Mouse (Mus musculus) heart, embryonic 12.5 days (tissue): ENCODE data around the gene Meis2. TPM values are rescaled to one million over a fixed set of nuclear protein-coding genes. Genes with fewer than 3 reads are reported as not detected.

Source experiments
- ATAC-seq: fragments of 200-750 bp; cut with Nextera tagmentation; 2 replicates; pipeline ENCODE4 v1.8.0; 2017; ENCODE audit warnings: moderate TSS enrichment, moderate library complexity; ENCODE audit not compliant: insufficient number of reproducible peaks, low FRiP score
- H3K27ac ChIP-seq: fragments of 300-500 bp; sonication (generic); 2 replicates; pipeline ENCODE4 v1.5.1; 2016; ENCODE audit warnings: mild to moderate bottlenecking, moderate library complexity; ENCODE audit not compliant: poor library complexity, severe bottlenecking
- H3K27me3 ChIP-seq: fragments of 300-500 bp; sonication (generic); replicated peaks from 2 replicates; pipeline ENCODE4 v1.6.1; 2016; ENCODE audit warnings: mild to moderate bottlenecking, moderate library complexity
- H3K36me3 ChIP-seq: fragments of 300-500 bp; sonication (generic); 2 replicates; pipeline ENCODE4 v1.6.1; 2016; ENCODE audit warnings: mild to moderate bottlenecking, moderate library complexity
- H3K4me1 ChIP-seq: fragments of 300-500 bp; sonication (generic); replicated peaks from 2 replicates; pipeline ENCODE4 v1.6.1; 2016; ENCODE audit warnings: mild to moderate bottlenecking
- H3K4me2 ChIP-seq: fragments of 300-500 bp; sonication (generic); 2 replicates; pipeline ENCODE4 v1.6.1; 2016; ENCODE audit warnings: mild to moderate bottlenecking, moderate library complexity
- H3K4me3 ChIP-seq: fragments of 300-500 bp; sonication (generic); 2 replicates; pipeline ENCODE4 v1.5.1; 2016; ENCODE audit warnings: mild to moderate bottlenecking
- H3K9ac ChIP-seq: fragments of 300-500 bp; sonication (generic); 2 replicates; pipeline ENCODE4 v1.6.1; 2016; ENCODE audit warnings: mild to moderate bottlenecking, moderate library complexity
- H3K9me3 ChIP-seq: fragments of 300-500 bp; sonication (generic); replicated peaks from 2 replicates; pipeline ENCODE4 v1.6.1; 2016; ENCODE audit warnings: mild to moderate bottlenecking, moderate library complexity
- WGBS: fragments of 180-500 bp; shearing (Covaris S2); methylation state at CpG from one replicate; pipeline ENCODE4 v1.1.7; 2016; 5-methylcytosine and 5-hydroxymethylcytosine counted together
- polyA plus RNA-seq: library from polyadenylated mRNA; unstranded; fragments of >200 nt; fragmentation: Nextera tagmentation; extraction: Ambion mirVana; gene quantifications from 2 replicates; pipeline ENCODE4 v1.2.1, GENCODE M21; 2016

The Meis2 gene
- polyA plus RNA-seq, 1 experiment from 2014 or later = 49.9 TPM

DNA sequence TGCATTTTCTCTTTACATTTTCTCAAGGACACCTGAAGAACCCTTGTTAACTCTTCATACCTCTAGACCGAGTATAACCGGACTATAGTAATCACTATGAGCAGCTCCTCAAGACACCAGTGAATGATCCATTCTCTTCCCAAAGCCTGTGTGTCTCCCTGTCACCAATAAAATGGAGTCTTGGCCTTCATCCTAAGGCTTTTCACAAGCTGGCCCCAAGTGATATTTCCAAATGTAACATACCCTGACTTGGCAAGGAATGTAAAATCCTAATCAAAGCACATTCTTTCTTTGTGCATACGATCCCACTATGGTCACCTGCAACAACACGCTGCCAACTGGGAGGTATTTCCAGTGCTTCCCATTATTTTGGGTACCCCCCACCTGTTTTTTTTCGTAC, 125.8 kb downstream of the Meis2 start:
- WGBS = 87% methylated on average over 5 of the region's 5 CpGs
- no peak for ATAC-seq
- Histone ChIP-seq H3K4me1 (peaks cover 23% of the 10 kb centered on the region), H3K27me3 (no peaks in the 10 kb centered on the region), H3K27ac (no peak overlapping the region), H3K9ac (no peak overlapping the region), H3K4me3 (no peak overlapping the region), H3K4me2 (no peak overlapping the region), H3K36me3 (peaks cover 9% of the 10 kb centered on the region; the same call in 1 of the 2 replicates), H3K9me3 (no peaks in the 10 kb centered on the region)

DNA sequence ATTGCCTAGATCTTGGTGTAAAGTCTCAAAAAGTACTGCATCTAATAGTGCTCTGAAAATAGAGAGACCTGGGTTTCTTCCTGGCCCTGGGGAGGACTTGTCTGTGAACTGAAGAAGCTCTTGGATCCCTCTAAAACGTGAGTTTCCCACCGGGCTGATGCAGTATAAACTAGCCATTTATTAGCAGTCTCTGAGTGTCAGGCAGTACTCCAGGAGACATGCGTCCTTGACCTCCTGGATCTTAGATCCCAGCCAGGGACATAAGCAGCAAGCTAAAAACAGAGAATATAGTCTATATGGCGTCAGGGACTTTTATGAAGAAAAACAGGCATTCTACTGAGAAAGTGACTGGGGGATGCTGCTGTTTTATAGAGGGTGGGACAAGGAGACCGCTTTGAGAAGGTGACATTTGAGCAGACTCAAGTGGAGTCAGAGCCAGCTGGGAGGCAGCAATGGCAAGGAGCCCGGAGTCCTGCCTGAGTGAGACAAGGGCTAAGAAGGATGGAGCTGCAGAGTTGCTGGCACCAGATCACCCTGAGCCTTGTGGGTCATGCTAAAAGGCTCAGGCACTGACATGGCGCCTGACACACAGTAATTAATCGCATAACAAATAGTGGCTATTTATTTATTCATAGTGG, 126.6 kb downstream of the Meis2 start:
- H3K36me3 ChIP-seq = peaks cover 7% of the 10 kb centered on the region; the same call in 1 of the 2 replicates
- no peak for ATAC-seq
- no peaks in the 10 kb centered on the region for H3K9me3 ChIP-seq
- H3K4me1 ChIP-seq = peaks cover 23% of the 10 kb centered on the region
- no peak overlapping the region for H3K27ac ChIP-seq
- no peak overlapping the region for H3K9ac ChIP-seq
- H3K4me2 ChIP-seq = no peak overlapping the region
- WGBS = 84% methylated on average over 8 of the region's 8 CpGs
- no peak overlapping the region for H3K4me3 ChIP-seq
- H3K27me3 ChIP-seq = no peaks in the 10 kb centered on the region

DNA sequence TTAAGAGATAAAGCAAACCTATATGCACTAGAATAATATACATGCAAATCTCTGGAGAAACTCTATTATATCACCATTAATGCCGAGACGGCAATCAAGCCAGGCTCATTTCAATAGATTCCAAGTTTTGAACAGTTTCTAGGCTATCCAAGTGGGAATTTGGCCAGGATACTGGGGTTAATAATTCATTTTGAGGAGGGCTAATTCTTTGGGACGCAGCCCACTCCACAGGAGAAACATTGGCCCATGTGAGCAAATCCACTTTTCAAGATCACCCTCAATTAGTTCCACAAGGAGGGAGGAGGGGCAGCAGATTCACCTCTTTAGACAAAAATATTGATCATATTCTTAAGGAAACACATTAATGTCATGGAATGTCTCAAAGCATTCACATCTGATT, 127.3 kb downstream of the Meis2 start:
- H3K4me1 ChIP-seq = peaks cover 25% of the 10 kb centered on the region
- ATAC-seq = no peak
- H3K27ac ChIP-seq = no peak overlapping the region
- no peak overlapping the region for H3K4me2 ChIP-seq
- no peaks in the 10 kb centered on the region for H3K27me3 ChIP-seq
- no peaks in the 10 kb centered on the region for H3K9me3 ChIP-seq
- 84% methylated on average over 3 of the region's 3 CpGs for WGBS
- H3K9ac ChIP-seq = no peak overlapping the region
- peaks cover 7% of the 10 kb centered on the region; the same call in 1 of the 2 replicates for H3K36me3 ChIP-seq
- no peak overlapping the region for H3K4me3 ChIP-seq

DNA sequence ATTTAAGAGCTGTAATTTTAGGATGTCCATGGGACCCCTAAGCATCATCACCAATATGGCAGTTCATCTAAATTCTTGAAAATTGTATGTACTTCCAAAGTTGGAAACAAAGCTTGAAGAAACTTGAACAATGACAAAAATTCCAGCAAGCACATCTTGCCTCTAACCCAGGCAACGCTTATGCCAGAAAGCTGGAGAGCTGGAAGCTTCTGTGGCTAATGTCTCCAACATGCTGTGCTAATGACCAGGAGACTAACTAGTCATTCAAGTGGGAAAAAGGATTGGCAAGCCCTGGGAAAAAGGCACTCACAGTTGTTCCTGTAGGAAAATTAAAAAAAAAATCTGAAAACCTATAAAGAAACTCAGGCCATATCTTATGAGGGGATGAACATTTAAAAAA, 127.7 kb downstream of the Meis2 start:
- H3K4me3 ChIP-seq = no peak overlapping the region
- H3K27me3 ChIP-seq = no peaks in the 10 kb centered on the region
- ATAC-seq = no peak
- no peak overlapping the region for H3K4me2 ChIP-seq
- no peaks in the 10 kb centered on the region for H3K9me3 ChIP-seq
- H3K4me1 ChIP-seq = peaks cover 25% of the 10 kb centered on the region
- 85% methylated on average over 1 of the region's 1 CpGs for WGBS
- peaks cover 7% of the 10 kb centered on the region; the same call in 1 of the 2 replicates for H3K36me3 ChIP-seq
- no peak overlapping the region for H3K27ac ChIP-seq
- no peak overlapping the region for H3K9ac ChIP-seq

DNA sequence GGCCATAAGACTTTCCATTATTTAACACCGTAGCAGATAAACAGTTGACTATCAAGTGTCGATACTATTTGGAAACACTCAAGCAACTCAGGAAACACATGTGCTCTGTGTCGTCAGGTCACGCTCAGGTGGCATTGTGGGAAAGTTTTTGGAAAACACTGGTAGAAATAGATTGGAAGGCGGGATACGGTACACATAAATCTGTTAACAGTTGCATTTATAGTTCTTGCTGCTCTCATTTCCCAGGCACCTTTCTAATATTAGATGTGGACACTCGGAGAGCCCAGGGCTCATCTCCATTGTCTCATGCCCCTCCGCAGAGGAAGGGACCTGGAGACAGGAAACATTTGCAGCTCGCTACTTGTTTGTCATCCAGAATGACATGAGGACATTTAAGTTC, 128.9 kb downstream of the Meis2 start:
- peak overlapping the region; percentile 25; the same call in 1 of the 2 replicates for H3K27ac ChIP-seq
- WGBS = 56% methylated on average over 9 of the region's 9 CpGs
- H3K4me1 ChIP-seq = peaks cover 25% of the 10 kb centered on the region
- H3K4me3 ChIP-seq = no peak overlapping the region
- H3K9me3 ChIP-seq = no peaks in the 10 kb centered on the region
- H3K27me3 ChIP-seq = no peaks in the 10 kb centered on the region
- H3K4me2 ChIP-seq = no peak overlapping the region
- peaks cover 7% of the 10 kb centered on the region; the same call in 1 of the 2 replicates for H3K36me3 ChIP-seq
- no peak for ATAC-seq
- H3K9ac ChIP-seq = no peak overlapping the region

DNA sequence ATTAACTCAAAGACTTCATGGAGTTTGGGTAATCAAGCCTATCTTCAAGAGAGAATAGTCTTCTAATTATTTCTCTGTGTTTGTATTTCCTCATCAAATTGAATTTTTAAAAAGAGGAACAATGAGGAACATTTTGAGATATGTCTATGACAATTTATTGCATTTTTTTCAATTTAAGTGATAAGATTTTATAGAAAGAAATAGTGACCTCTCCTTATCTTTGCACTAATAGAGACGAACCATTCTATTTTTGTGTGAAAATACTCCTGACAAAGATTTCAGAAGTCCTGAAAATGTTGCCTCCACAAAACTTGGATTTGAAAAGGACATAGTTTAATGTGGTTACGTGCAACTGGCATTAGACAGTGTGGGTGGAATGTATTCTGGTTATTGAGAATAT, 131.3 kb downstream of the Meis2 start:
- ATAC-seq = no peak
- no peak overlapping the region for H3K9ac ChIP-seq
- no peaks in the 10 kb centered on the region for H3K27me3 ChIP-seq
- H3K36me3 ChIP-seq = no peaks in the 10 kb centered on the region
- H3K4me2 ChIP-seq = no peak overlapping the region
- H3K4me3 ChIP-seq = no peak overlapping the region
- H3K4me1 ChIP-seq = peaks cover 15% of the 10 kb centered on the region
- no peaks in the 10 kb centered on the region for H3K9me3 ChIP-seq
- H3K27ac ChIP-seq = no peak overlapping the region
- WGBS = 72% methylated on average over 2 of the region's 2 CpGs

DNA sequence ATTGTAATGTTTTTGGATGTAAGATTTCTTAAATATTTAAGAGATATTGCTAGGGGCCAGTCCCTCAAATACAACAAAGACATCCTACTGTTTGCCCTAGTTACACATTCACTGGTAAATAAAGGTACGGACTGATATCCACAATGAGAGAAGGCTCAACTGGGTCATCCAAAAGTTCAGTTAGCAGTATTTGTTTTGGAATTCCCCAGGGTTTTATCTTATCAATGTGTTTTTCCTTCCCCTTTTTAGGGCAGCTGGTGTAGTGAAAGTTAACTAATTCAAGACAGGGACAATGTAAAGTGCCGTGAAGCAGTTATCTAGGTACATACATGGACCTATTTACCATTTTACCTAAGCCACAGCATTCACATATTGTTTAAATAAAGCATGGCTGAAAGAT, 132.4 kb downstream of the Meis2 start:
- H3K4me1 ChIP-seq = peaks cover 15% of the 10 kb centered on the region
- no peak overlapping the region for H3K4me2 ChIP-seq
- no peak for ATAC-seq
- no peaks in the 10 kb centered on the region for H3K27me3 ChIP-seq
- H3K27ac ChIP-seq = no peak overlapping the region
- H3K4me3 ChIP-seq = no peak overlapping the region
- H3K36me3 ChIP-seq = no peaks in the 10 kb centered on the region
- WGBS = 16% methylated on average over 2 of the region's 2 CpGs
- H3K9ac ChIP-seq = no peak overlapping the region
- H3K9me3 ChIP-seq = no peaks in the 10 kb centered on the region

DNA sequence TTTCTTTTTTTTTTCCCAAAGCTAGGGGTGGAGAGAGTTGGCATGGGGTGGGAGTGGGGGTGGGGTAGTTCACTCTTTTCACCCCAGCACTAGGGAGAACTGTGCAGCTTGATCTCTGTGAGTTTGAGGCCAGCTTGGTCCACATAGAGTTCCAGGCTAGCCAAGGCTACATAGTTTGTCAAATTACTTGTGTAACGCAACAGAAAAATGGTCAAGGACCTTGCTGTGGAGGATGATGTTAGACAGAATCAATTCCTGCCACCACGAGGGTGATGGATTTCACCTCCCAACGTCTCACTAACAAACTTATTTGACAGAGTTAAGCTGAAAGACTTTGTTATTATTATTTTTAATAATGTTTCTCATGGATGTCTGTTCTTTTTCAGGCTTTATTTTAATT, 139.9 kb downstream of the Meis2 start:
- Histone ChIP-seq H3K27me3 (no peaks in the 10 kb centered on the region), H3K4me1 (peaks cover 29% of the 10 kb centered on the region), H3K36me3 (0 out of 2 replicates have a peak, but pooled peaks cover 4% of the 10 kb centered on the region), H3K9ac (no peak overlapping the region), H3K27ac (no peak overlapping the region), H3K4me2 (no peak overlapping the region), H3K4me3 (no peak overlapping the region), H3K9me3 (no peaks in the 10 kb centered on the region)
- no peak for ATAC-seq
- WGBS = 77% methylated on average over 3 of the region's 3 CpGs

DNA sequence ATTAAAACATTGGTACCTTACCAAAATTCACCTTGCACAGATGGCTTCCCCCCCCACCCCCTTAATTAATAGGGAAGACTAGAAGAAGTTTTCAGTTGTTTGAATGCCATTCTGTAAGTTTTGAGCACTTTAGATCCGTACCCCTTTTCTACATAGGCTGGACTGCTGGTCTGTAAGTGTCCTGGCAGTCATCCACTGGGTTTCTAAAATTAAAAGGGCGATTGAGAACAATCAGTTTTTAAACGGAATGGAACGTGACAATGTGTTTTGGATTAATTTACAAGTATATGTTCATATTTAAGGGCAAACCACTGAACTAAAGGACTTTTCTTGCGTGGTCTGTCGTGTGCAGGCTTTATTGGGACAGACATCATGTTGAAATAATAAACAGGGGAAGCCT, 141.2 kb downstream of the Meis2 start:
- 76% methylated on average over 6 of the region's 6 CpGs for WGBS
- ATAC-seq = no peak
- H3K27me3 ChIP-seq = no peaks in the 10 kb centered on the region
- peaks cover 37% of the 10 kb centered on the region for H3K4me1 ChIP-seq
- no peak overlapping the region for H3K4me2 ChIP-seq
- H3K27ac ChIP-seq = no peak overlapping the region
- H3K36me3 ChIP-seq = peaks cover 4% of the 10 kb centered on the region; the same call in 1 of the 2 replicates
- H3K9ac ChIP-seq = no peak overlapping the region
- no peak overlapping the region for H3K4me3 ChIP-seq
- no peaks in the 10 kb centered on the region for H3K9me3 ChIP-seq

DNA sequence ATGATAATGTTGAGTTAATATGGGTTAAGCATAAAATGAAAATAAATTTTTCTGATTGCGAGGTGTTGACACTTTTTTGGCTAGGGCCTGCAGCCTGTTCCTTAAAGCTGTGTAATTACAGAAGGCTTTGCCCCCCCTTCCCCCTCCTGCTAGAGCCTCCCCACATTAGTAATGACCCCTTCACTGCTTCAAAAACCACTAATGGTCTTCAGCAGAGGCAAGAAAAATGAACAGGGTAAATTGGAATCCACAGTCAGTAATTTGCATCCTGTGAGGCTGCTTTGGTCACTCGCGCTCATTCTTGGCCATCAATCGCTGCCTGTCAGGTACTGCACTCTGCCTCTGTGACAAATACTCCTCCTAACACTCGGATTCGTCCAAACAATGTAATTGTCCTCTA, 142.4 kb downstream of the Meis2 start:
- Histone ChIP-seq H3K36me3 (peaks cover 12% of the 10 kb centered on the region), H3K4me2 (no peak overlapping the region), H3K27me3 (no peaks in the 10 kb centered on the region), H3K27ac (no peak overlapping the region), H3K9me3 (no peaks in the 10 kb centered on the region), H3K4me1 (peaks cover 43% of the 10 kb centered on the region), H3K4me3 (no peak overlapping the region), H3K9ac (no peak overlapping the region)
- ATAC-seq = no peak
- 66% methylated on average over 6 of the region's 6 CpGs for WGBS

DNA sequence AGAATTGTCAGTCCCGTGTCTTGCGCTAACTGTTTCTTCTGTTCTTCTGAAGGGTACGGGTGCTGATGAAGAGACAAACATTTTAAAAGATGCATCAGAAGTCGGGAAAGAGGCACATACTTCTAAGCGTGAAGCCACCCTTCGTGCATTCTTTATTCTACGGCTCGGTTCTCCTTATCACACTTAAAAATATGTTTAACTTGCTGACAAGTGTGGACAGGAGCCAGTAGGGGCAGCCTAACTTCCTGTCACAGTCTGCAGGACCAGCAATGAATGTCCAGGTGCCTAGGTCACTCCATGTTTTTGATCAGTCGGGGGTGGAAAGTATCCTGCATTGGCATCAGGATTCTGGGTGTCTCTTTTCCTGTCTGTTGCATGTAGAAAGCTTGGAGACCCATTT, 144.0 kb downstream of the Meis2 start:
- H3K4me2 ChIP-seq = no peak overlapping the region

More for the DNA sequence above, 144.0 kb downstream of the Meis2 start:
- Histone ChIP-seq H3K9ac (no peak overlapping the region), H3K27me3 (no peaks in the 10 kb centered on the region), H3K4me1 (peaks cover 43% of the 10 kb centered on the region), H3K27ac (no peak overlapping the region), H3K4me3 (no peak overlapping the region), H3K9me3 (no peaks in the 10 kb centered on the region), H3K36me3 (peaks cover 24% of the 10 kb centered on the region)
- 42% methylated on average over 9 of the region's 9 CpGs for WGBS
- no peak for ATAC-seq
